Mouse (Mus musculus) liver, postnatal 0 days (tissue): Measurements from ENCODE around the gene Uap1l1. TPM values are rescaled to one million over a fixed set of nuclear protein-coding genes. Genes with fewer than 3 reads are reported as not detected.

Experiments used
- ATAC-seq: fragments of 200-750 bp; cut with Nextera tagmentation; 2 replicates; pipeline ENCODE4 v1.8.0; 2017; ENCODE audit warnings: mild to moderate bottlenecking, moderate library complexity
- DNase-seq: peaks from one replicate; pipeline ENCODE4 v3.0.0-alpha.2; 2016
- H3K27ac ChIP-seq: fragments of 300-500 bp; sonication (generic); 2 replicates; pipeline ENCODE4 v1.5.1; 2014; ENCODE audit warnings: antibody characterized with exemption, moderate library complexity, mild to moderate bottlenecking, low read depth
- H3K27me3 ChIP-seq: fragments of 300-500 bp; sonication (generic); 2 replicates; pipeline ENCODE4 v1.6.1; 2014; ENCODE audit warnings: low read length, control low read depth, mixed read lengths; ENCODE audit not compliant: insufficient read depth
- H3K36me3 ChIP-seq: fragments of 300-500 bp; sonication (generic); replicated peaks from 2 replicates; pipeline ENCODE4 v1.6.1; 2014; ENCODE audit warnings: mild to moderate bottlenecking, control low read depth, low read length, moderate library complexity, mixed read lengths; ENCODE audit not compliant: insufficient read depth
- H3K4me1 ChIP-seq: fragments of 300-500 bp; sonication (generic); 2 replicates; pipeline ENCODE4 v1.6.1; 2014; ENCODE audit warnings: antibody characterized with exemption, mild to moderate bottlenecking, control low read depth; ENCODE audit not compliant: insufficient read depth
- H3K4me2 ChIP-seq: fragments of 300-500 bp; sonication (generic); 2 replicates; pipeline ENCODE4 v1.6.1; 2014; ENCODE audit warnings: low read depth, mild to moderate bottlenecking, low read length, moderate library complexity, mixed read lengths
- H3K4me3 ChIP-seq: fragments of 300-500 bp; sonication (generic); 2 replicates; pipeline ENCODE4 v1.5.1; 2014; ENCODE audit warnings: low read depth, low read length
- H3K9ac ChIP-seq: fragments of 300-500 bp; sonication (generic); replicated peaks from 2 replicates; pipeline ENCODE4 v1.6.1; 2014; ENCODE audit warnings: mild to moderate bottlenecking, moderate library complexity
- H3K9me3 ChIP-seq: fragments of 300-500 bp; sonication (generic); 2 replicates; pipeline ENCODE4 v1.6.1; 2016; ENCODE audit warnings: mild to moderate bottlenecking, control low read depth, low read length, mixed read lengths
- CTCF ChIP-seq: sonication (generic); IDR thresholded peaks from 2 replicates; pipeline ENCODE4 v1.5.1; 2016; ENCODE audit warnings: antibody characterized with exemption, low read depth
- EP300 ChIP-seq: IDR thresholded peaks from 2 replicates; pipeline ENCODE4 v1.6.1; 2016; ENCODE audit warnings: antibody characterized with exemption, low read depth, mild to moderate bottlenecking
- WGBS: fragments of 180-500 bp; shearing (Covaris S2); extraction: QIAGEN DNeasy Blood & Tissue Kit; methylation state at CpG from one replicate; pipeline ENCODE4 v1.1.7; 2014; ENCODE audit not compliant: insufficient replicate concordance; 5-methylcytosine and 5-hydroxymethylcytosine counted together
- polyA plus RNA-seq: library from polyadenylated mRNA; unstranded; fragments of >200 nt; fragmentation: Nextera tagmentation; extraction: Ambion mirVana; gene quantifications from 2 replicates; pipeline ENCODE4 v1.2.1, GENCODE M21; 2015

Uap1l1 gene
- polyA plus RNA-seq, 1 experiment from 2014 or later: 19.4 TPM

- no peak for DNase-seq
- Histone ChIP-seq H3K4me2 (peak overlapping the region; percentile 77), H3K4me3 (peak overlapping the region; percentile 68), H3K36me3 (0 out of 2 replicates have a peak, but pooled peaks cover 12% of the 10 kb centered on the region), H3K4me1 (peaks cover 23% of the 10 kb centered on the region; the same call in 1 of the 2 replicates), H3K27ac (peak overlapping the region; percentile 7; the same call in 1 of the 2 replicates), H3K9ac (peak overlapping the region; percentile 64), H3K9me3 (no peaks in the 10 kb centered on the region), H3K27me3 (no peaks in the 10 kb centered on the region)
- 3% methylated on average over 42 of the region's 42 CpGs for WGBS
- ATAC-seq: peak; percentile 46
- no peak for TF ChIP-seq EP300
- TF ChIP-seq CTCF: no peak
Measured at GRCm38 (mm10) chr2:25372644-25373391, 7.3 kb upstream of the Uap1l1 start.

- no peak for TF ChIP-seq CTCF
- no peak for TF ChIP-seq EP300
- ATAC-seq: peak; percentile 91
- Histone ChIP-seq H3K36me3 (0 out of 2 replicates have a peak, but pooled peaks cover 7% of the 10 kb centered on the region), H3K9me3 (no peaks in the 10 kb centered on the region), H3K4me3 (peak within 1 kb of the TSS; percentile 68), H3K4me1 (peaks cover 23% of the 10 kb centered on the region; the same call in 1 of the 2 replicates), H3K4me2 (peak within 1 kb of the TSS; percentile 77), H3K27me3 (no peaks in the 10 kb centered on the region), H3K9ac (peak within 1 kb of the TSS; percentile 64), H3K27ac (peak within 1 kb of the TSS; percentile 66)
- peak; percentile 90 for DNase-seq
- 2% methylated on average over 64 of the region's 65 CpGs for WGBS
Measured at GRCm38 (mm10) chr2:25371764-25372643, 6.5 kb upstream of the Uap1l1 start, which contains the start of gene Sapcd2. Sapcd2 (plus strand) TSS chr2:25372321.

- no peak for ATAC-seq
- no peak overlapping the region; the same call in 1 of the 2 replicates for H3K9ac ChIP-seq
- H3K4me1 ChIP-seq: peaks cover 30% of the 10 kb centered on the region
Measured at GRCm38 (mm10) chr2:25369996-25370395, 4.5 kb upstream of the Uap1l1 start.

GRCm38 (mm10) chr2:25364761-25365090 is 756 bp downstream of the Uap1l1 start:
- H3K4me3 ChIP-seq: peak overlapping the region; percentile 72
- peak overlapping the region; percentile 76 for H3K9ac ChIP-seq
- peak overlapping the region; percentile 93 for H3K4me2 ChIP-seq
- no peak for DNase-seq
- no peak for ATAC-seq
- H3K4me1 ChIP-seq: peaks cover 21% of the 10 kb centered on the region
- no peak for TF ChIP-seq CTCF
- no peak for TF ChIP-seq EP300
- WGBS: 36% methylated on average over 9 of the region's 9 CpGs
- H3K27ac ChIP-seq: no peak overlapping the region
- H3K36me3 ChIP-seq: peaks cover 10% of the 10 kb centered on the region; the same call in 1 of the 2 replicates
- no peaks in the 10 kb centered on the region for H3K9me3 ChIP-seq
- H3K27me3 ChIP-seq: 0 out of 2 replicates have a peak, but pooled peaks cover 5% of the 10 kb centered on the region

More at GRCm38 (mm10) chr2:25369996-25370395, 4.5 kb upstream of the Uap1l1 start:
- TF ChIP-seq CTCF (no peak), EP300 (0 out of 2 replicates have a peak, but pooled peaks have one; percentile 13)
- WGBS: 46% methylated on average over 3 of the region's 3 CpGs
- no peak for DNase-seq
- Histone ChIP-seq H3K4me3 (no peak overlapping the region), H3K27ac (no peak overlapping the region), H3K36me3 (no peaks in the 10 kb centered on the region), H3K4me2 (no peak overlapping the region), H3K9me3 (no peaks in the 10 kb centered on the region), H3K27me3 (0 out of 2 replicates have a peak, but pooled peaks cover 5% of the 10 kb centered on the region)

- Histone ChIP-seq H3K4me1 (peaks cover 21% of the 10 kb centered on the region), H3K4me2 (peak overlapping the region; percentile 93), H3K27me3 (0 out of 2 replicates have a peak, but pooled peaks cover 5% of the 10 kb centered on the region), H3K4me3 (no peak overlapping the region; the same call in 1 of the 2 replicates), H3K27ac (no peak overlapping the region), H3K9ac (no peak overlapping the region; the same call in 1 of the 2 replicates), H3K9me3 (no peaks in the 10 kb centered on the region), H3K36me3 (peaks cover 10% of the 10 kb centered on the region; the same call in 1 of the 2 replicates)
- 92% methylated on average over 4 of the region's 4 CpGs for WGBS
- TF ChIP-seq EP300 (no peak), CTCF (no peak)
- DNase-seq: no peak
- no peak for ATAC-seq
Measured at GRCm38 (mm10) chr2:25364313-25364712, 1.2 kb downstream of the Uap1l1 start.
